Mouse (Mus musculus) midbrain, embryonic 12.5 days (tissue): ENCODE measurements at regions not wholly inside any gene's neighbourhood (a gene's known extent, or its start where the extent isn't known, plus 50 kb on each side); places are given as distances from the start of the nearest gene placed in this dataset.

Source experiments
- ATAC-seq: fragments of 200-750 bp; cut with Nextera tagmentation; 2 replicates; pipeline ENCODE4 v1.8.0; 2017; ENCODE audit warnings: low read depth, moderate TSS enrichment, moderate library complexity; ENCODE audit not compliant: low FRiP score
- H3K27ac ChIP-seq: fragments of 300-500 bp; sonication (generic); replicated peaks from 2 replicates; pipeline ENCODE4 v1.5.1; 2016; ENCODE audit warnings: mild to moderate bottlenecking
- H3K27me3 ChIP-seq: fragments of 300-500 bp; sonication (generic); 2 replicates; pipeline ENCODE4 v1.6.1; 2016; ENCODE audit warnings: mild to moderate bottlenecking
- H3K36me3 ChIP-seq: fragments of 300-500 bp; sonication (generic); 2 replicates; pipeline ENCODE4 v1.6.1; 2016
- H3K4me1 ChIP-seq: fragments of 300-500 bp; sonication (generic); 2 replicates; pipeline ENCODE4 v1.6.1; 2016
- H3K4me2 ChIP-seq: fragments of 300-500 bp; sonication (generic); replicated peaks from 2 replicates; pipeline ENCODE4 v1.6.1; 2016; ENCODE audit warnings: mild to moderate bottlenecking, moderate library complexity
- H3K4me3 ChIP-seq: fragments of 300-500 bp; sonication (generic); 2 replicates; pipeline ENCODE4 v1.5.1; 2016; ENCODE audit warnings: mild to moderate bottlenecking
- H3K9ac ChIP-seq: fragments of 300-500 bp; sonication (generic); replicated peaks from 2 replicates; pipeline ENCODE4 v1.6.1; 2016; ENCODE audit warnings: mild to moderate bottlenecking, moderate library complexity
- H3K9me3 ChIP-seq: fragments of 300-500 bp; sonication (generic); 2 replicates; pipeline ENCODE4 v1.6.1; 2016; ENCODE audit warnings: mild to moderate bottlenecking
- WGBS: fragments of 180-500 bp; shearing (Covaris S2); methylation state at CpG from one replicate; pipeline ENCODE4 v1.1.7; 2016; 5-methylcytosine and 5-hydroxymethylcytosine counted together

DNA sequence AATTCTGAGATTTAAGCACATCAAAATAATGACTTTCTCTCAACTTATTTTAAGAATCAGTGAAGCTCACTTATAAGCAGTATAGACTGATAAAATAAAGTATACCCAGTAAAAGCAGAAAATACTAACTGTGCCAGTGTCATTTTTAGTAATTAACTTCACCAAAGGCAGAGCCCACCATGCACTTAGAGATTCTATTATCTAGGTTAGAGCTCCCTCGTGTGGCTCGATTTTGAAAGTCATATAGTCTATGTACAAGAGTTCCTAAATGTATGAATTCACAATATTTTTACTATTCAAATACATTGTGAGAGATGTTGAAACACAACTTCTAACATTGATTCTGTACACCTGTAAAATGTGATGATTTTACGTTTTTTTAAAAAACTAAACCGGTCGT, 589.3 kb downstream of the Kcnj3 start:
- no peaks in the 10 kb centered on the region for H3K9me3 ChIP-seq
- H3K4me2 ChIP-seq = no peak overlapping the region
- no peak overlapping the region for H3K9ac ChIP-seq
- no peak overlapping the region for H3K4me3 ChIP-seq
- H3K27me3 ChIP-seq = no peaks in the 10 kb centered on the region
- H3K4me1 ChIP-seq = no peaks in the 10 kb centered on the region
- no peak overlapping the region for H3K27ac ChIP-seq
- WGBS = 11% methylated on average over 5 of the region's 5 CpGs
- ATAC-seq = peak; percentile 90; the same call in 1 of the 2 replicates
- no peaks in the 10 kb centered on the region for H3K36me3 ChIP-seq

- WGBS = 83% methylated on average over 2 of the region's 2 CpGs
- Histone ChIP-seq H3K4me2 (no peak overlapping the region), H3K4me3 (no peak overlapping the region), H3K9ac (no peak overlapping the region), H3K27me3 (no peaks in the 10 kb centered on the region), H3K36me3 (no peaks in the 10 kb centered on the region), H3K9me3 (no peaks in the 10 kb centered on the region), H3K27ac (no peak overlapping the region), H3K4me1 (no peaks in the 10 kb centered on the region)
- ATAC-seq = no peak
Measured at GRCm38 (mm10) chr2:56028958-56029357, 593.2 kb downstream of the Kcnj3 start.
